Mouse (Mus musculus) c-Kit-positive CD71-positive TER-119-negative erythroid progenitor cells, embryonic 14.5 days (primary cell): ENCODE measurements around the gene Frmd4b.

Experiments
- DNase-seq: peaks from one replicate; pipeline ENCODE4 v3.0.0-alpha.2; 2013; ENCODE audit warnings: low read depth

Frmd4b gene

GRCm38 (mm10) chr6:97519553-97519952, 97.8 kb downstream of the Frmd4b start:
- DNase-seq: no peak

GRCm38 (mm10) chr6:97518467-97518866, 98.9 kb downstream of the Frmd4b start:
- DNase-seq: no peak

DNA sequence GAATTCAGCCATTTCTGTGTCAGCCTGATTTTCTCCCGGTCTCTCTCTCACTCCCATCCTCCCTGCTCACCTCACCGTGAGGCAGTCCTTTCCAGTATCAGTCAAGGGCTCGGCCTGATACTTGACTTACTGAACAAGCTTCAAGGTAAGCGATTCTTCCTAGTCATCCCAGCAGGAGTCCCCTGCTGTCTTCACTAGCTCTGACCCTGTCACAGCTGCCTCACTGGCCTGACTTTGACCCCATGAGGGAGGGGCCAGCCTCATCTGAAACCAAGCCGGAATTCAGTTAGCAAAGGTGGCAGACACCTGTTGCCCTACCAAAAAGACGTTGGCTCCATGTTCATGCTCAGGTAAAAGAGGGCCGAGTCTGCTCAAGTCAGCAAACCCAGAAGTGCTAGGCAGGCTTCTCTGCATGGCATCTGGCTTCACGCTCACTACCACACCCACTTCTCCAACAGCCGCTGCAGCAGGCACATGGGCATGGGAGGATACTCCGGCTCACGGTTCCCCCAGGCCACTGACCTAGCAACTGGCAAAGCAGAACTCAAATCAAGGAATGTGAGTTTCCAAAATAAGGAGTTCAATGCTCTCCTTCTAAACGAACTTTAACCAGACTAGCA, 99.6 kb downstream of the Frmd4b start:
- no peak for DNase-seq

DNA sequence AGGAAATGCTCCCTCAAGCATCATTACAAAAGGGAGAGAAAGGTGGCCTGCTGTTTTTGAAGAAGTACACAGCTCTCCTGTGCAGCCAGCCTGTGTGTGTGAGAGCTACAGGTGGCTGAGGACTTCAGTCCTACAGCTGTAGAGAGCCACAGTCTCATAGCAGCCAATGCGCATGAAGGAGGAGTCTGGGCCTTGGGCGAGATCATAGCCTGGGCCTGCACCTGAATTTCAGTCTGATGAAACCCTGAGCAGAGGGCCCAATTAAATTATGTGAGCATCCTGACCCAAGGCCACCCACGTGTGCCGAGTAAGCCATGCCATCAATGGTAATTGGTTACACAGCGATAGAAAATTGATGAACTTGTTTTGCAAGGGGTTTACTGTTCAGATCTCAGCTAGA, 100.4 kb downstream of the Frmd4b start:
- no peak for DNase-seq

GRCm38 (mm10) chr6:97510771-97511170, 106.6 kb downstream of the Frmd4b start:
- DNase-seq: no peak

GRCm38 (mm10) chr6:97509434-97509833, 107.9 kb downstream of the Frmd4b start:
- no peak for DNase-seq

- no peak for DNase-seq
Observed at GRCm38 (mm10) chr6:97508480-97508879, 108.9 kb downstream of the Frmd4b start.

GRCm38 (mm10) chr6:97507893-97508292, 109.4 kb downstream of the Frmd4b start:
- DNase-seq: no peak

DNA sequence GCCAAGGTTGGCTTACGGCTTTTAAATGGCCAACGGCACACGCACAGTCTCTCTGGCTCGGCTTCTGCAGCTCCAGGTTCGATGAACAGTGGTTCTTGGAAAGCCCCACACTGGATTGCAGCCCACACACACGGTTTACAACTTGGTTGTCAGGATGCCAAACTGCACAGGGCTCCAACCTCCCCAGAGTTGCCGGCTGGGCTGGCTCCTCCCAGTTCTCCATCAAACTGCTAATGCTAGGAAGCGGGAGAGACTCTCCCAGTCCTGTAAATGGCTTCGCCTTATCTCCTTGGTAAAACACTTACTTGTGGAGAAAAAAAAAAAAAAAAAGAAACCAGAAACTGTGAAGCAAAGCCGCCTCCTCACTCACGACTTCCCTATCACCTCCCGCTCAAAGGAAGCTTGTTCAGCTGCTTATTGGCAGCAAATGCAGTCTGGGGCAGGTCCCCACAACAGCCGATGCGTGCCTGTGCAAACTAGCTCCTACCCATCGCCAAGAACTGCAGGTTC, 111.1 kb downstream of the Frmd4b start:
- no peak for DNase-seq

- no peak for DNase-seq
Observed at GRCm38 (mm10) chr6:97504673-97505072, 112.7 kb downstream of the Frmd4b start.

DNA sequence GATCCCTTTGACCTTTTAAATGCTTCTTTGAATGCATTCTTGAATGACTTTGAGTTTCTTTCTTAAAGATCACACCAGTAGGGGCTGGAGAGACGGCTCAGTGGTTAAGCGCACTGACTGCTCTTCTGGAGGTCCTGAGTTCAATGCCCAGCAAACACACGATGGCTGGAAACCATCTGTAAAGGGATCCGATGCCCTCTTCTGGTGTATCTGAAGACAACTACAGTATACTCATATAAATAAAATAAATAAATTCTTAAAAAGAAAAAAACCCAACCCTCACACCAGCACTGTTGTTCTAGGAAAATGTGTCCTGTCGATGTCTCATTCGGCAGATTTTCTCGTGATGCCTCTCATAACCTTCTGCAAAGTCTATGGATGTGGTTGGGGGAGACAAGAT, 116.3 kb downstream of the Frmd4b start:
- no peak for DNase-seq

- DNase-seq: no peak
Observed at GRCm38 (mm10) chr6:97500246-97500645, 117.1 kb downstream of the Frmd4b start.

DNA sequence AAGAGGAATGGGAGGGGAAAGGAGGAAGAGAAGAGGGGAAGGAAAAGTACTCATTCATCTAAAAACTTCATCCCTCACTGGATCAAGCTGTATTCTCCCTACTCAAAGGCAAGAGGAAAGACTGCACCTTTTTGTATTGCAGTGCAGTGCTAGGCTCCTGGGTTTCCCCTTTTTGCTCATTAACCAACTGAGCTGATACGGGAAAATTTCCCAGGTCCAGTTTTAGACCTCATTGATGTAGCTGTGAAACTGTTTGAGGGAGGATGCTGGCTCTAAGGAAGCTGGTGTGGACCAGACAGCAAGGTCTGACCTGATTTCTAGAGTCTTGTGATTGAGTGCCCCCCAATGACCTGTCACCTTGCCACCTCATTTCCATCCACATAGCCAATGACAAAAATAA, 121.3 kb downstream of the Frmd4b start:
- DNase-seq: no peak

DNA sequence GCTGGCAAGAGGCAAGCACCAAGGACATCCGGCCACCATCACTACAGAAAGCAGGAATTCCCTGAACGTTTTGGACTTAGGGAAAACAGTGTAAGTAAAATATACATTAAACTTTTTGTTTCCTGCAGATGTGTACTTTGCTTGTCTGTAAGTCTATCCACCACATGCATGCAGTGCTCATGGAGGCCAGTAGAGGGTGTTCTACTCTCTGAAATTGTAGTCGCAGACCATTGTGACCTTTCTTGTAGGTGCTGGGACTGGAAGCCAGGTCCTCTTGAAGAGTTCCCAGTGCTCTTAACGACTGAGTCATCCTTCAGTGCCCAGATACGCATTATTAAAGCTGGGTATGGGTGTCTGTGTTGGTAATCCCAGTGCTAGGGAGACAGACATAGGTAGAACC, 126.3 kb downstream of the Frmd4b start:
- no peak for DNase-seq

- DNase-seq: no peak
Observed at GRCm38 (mm10) chr6:97488821-97489220, 128.5 kb downstream of the Frmd4b start.

DNA sequence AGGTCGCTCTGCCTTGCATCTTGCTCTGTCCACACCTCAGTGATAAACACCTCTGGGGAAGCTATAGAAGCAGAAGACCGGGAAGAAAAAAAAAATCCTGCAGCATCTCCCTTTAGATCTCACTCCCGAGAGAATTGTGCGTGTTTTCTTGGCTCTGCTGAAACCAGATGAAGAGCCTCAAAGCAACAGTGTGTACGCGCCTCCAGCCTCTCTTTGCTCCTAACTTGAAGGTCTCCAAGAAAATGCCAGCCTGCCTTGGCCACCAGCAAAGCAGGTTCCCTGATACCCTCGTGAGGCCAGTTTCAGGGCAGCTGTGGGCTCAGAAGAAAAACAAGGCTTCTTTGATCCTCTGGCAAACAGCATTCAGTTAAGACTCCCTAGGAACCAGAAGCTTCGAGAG, 129.1 kb downstream of the Frmd4b start:
- no peak for DNase-seq

GRCm38 (mm10) chr6:97487535-97488081, 129.7 kb downstream of the Frmd4b start:
- DNase-seq: no peak

DNA sequence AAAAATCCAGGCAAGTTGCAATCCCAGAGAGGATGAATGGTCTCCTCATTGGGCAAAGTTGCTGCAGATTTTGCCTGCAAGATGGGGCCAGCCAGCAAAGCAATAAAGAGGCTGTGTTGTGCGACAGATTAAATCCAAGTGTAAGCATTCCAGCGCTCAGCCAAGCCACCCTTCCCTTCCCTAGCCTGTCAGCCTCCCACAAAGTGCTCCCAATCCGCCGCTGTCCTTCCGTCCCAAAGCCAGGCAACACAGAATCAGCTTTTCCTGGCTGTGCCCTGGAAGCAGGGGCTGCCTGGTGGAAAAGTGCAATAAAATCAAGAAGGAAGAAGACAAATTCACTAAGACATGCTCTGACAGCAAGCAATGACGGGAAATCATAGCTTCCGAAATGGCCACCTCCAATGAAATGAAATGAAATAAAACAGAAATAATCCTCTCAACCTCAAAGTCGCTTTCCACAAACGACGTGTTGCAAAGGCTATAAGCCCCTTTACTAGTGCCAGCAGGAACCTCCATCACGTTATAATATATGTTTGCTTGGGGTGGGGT, 130.5 kb downstream of the Frmd4b start:
- no peak for DNase-seq

DNA sequence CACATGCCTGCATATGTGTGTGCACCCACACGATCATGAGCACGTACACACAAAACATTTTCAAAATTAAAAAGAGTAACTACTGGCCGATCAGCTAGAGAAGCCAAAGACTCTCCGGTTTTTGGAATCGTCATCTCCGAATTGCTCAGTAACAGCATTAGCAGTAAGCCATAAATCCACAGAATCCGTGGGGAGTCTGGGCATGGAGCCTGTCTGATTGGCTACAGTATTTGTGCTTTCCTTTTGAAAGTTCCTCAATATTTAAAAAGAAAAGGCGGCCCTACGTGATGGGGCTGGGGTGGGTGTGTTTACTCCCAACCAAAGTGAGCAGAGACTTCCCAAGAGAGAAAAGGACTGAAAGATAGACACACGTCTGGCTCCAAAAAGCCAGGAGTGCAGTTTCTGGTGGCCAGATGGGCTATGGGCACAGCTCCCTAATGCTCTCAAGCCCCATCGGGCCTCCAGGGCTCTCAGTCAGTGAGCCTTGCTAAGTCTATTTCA, 131.4 kb downstream of the Frmd4b start:
- no peak for DNase-seq

- no peak for DNase-seq
Observed at GRCm38 (mm10) chr6:97481912-97482311, 135.4 kb downstream of the Frmd4b start.

DNA sequence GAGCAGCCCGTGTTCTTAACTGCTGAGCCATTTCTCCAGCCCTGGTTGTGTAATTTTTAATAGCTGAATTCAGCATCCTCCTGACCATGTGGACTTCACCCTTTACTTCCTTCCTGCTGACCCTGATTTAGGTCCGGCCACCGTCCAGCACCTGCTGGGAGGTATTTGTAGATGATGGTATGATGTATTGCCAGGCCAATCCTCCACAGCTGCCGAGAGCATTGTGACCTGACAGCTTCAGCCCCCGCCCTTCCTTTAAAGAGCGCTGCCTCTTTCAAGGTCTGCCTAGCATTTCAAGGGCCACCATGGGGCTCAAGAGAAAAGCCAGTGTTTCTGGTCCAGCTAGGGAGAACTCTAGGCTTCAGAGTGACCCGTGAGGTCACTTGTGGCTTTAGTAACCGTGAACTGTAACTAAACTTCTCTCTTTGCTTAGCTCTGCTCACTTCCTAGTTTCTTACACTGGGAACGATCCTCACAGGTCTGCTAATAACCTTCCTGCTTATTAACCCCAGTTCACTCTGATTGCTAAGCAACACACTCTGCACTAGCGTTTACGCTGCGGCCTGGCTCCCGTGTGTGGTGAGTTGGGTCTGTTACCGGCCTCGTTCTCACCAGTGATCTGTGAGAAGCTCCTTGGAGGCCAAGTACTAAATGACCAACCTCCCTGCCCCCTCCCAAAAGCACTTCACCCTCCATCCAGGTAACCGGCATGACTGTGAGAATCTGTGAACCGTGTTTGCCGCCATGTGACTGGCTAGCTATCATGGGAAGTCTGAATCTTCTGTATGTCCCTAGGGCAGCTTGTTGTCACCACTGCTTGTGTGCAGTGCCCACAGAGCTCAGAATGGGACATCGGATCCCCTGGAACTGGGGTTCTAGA, 138.1 kb downstream of the Frmd4b start:
- no peak for DNase-seq

DNA sequence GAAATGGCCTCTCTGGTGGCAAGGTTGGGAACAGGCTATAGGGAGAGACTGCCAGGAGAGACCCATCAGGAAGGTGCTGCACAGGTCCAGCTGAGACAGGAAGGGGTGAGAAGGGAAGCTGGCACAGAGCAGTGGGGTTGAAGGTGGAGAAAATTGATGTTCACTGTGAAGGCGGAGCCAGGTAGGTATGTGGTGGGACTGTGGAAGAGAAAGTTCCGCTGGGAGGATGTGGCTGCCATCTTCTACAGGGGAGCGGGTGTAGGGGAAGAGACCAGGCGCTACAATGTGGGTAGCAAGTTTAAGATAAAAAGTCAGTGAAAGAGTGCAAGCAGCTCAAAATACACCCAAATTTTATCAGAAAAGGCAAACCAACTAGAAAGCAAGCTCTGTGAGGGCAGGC, 143.7 kb downstream of the Frmd4b start:
- DNase-seq: no peak
